Mouse (Mus musculus) midbrain, embryonic 11.5 days (tissue): Measurements from ENCODE around the gene Gm20431. TPM values are rescaled to one million over a fixed set of nuclear protein-coding genes. Genes with fewer than 3 reads are reported as not detected.
A peak's percentile ranks its signal among the peaks of the same experiment; 100 is the strongest.

ENCODE experiments used
- ATAC-seq: fragments of 200-750 bp; cut with Nextera tagmentation; 2 replicates; pipeline ENCODE4 v1.8.0; 2017; ENCODE audit warnings: moderate TSS enrichment, moderate library complexity; ENCODE audit not compliant: low FRiP score
- DNase-seq: peaks from one replicate; pipeline ENCODE4 v3.0.0; 2015; ENCODE audit warnings: low spot score; ENCODE audit errors: missing footprints
- H3K27ac ChIP-seq: fragments of 300-500 bp; sonication (generic); 2 replicates; pipeline ENCODE4 v1.5.1; 2014; ENCODE audit warnings: low read depth, low read length
- H3K27me3 ChIP-seq: fragments of 300-500 bp; sonication (generic); 2 replicates; pipeline ENCODE4 v1.6.1; 2014; ENCODE audit warnings: mild to moderate bottlenecking, low read length, moderate library complexity, mixed read lengths; ENCODE audit not compliant: control insufficient read depth, insufficient read depth
- H3K36me3 ChIP-seq: fragments of 300-500 bp; sonication (generic); 2 replicates; pipeline ENCODE4 v1.6.1; 2014; ENCODE audit warnings: mild to moderate bottlenecking, low read length, moderate library complexity, mixed read lengths; ENCODE audit not compliant: control insufficient read depth, insufficient read depth
- H3K4me1 ChIP-seq: fragments of 300-500 bp; sonication (generic); 2 replicates; pipeline ENCODE4 v1.6.1; 2014; ENCODE audit warnings: low read length; ENCODE audit not compliant: control insufficient read depth, insufficient read depth
- H3K4me2 ChIP-seq: fragments of 300-500 bp; sonication (generic); 2 replicates; pipeline ENCODE4 v1.6.1; 2014; ENCODE audit warnings: mild to moderate bottlenecking, moderate library complexity
- H3K4me3 ChIP-seq: fragments of 300-500 bp; sonication (generic); 2 replicates; pipeline ENCODE4 v1.5.1; 2014; ENCODE audit warnings: low read depth, low read length
- H3K9ac ChIP-seq: fragments of 300-500 bp; sonication (generic); 2 replicates; pipeline ENCODE4 v1.6.1; 2014; ENCODE audit warnings: low read length
- H3K9me3 ChIP-seq: fragments of 300-500 bp; sonication (generic); 2 replicates; pipeline ENCODE4 v1.6.1; 2016; ENCODE audit warnings: low read length; ENCODE audit not compliant: control insufficient read depth
- WGBS: fragments of 180-500 bp; shearing (Covaris S2); extraction: QIAGEN DNeasy Blood & Tissue Kit; methylation state at CpG from one replicate; pipeline ENCODE4 v1.1.7; 2014; 5-methylcytosine and 5-hydroxymethylcytosine counted together
- microRNA-seq: library from miRNA; unstranded; fragments of <30 nt; microRNA quantifications from one replicate; pipeline ENCODE4, GENCODE M21; 2017
- polyA plus RNA-seq: library from polyadenylated mRNA; unstranded; fragments of >200 nt; fragmentation: Nextera tagmentation; extraction: Ambion mirVana; gene quantifications from 2 replicates; pipeline ENCODE4 v1.2.1, GENCODE M21; 2014

Gene Gm20431
- polyA plus RNA-seq, 1 experiment from 2014 or later = 5.9 TPM

GRCm38 (mm10) chr2:167564551-167565311 is 96.6 kb downstream of the Gm20431 start:
- Histone ChIP-seq H3K27ac (no peak overlapping the region), H3K27me3 (no peaks in the 10 kb centered on the region), H3K4me2 (no peak overlapping the region), H3K4me1 (peaks cover 3% of the 10 kb centered on the region), H3K4me3 (no peak overlapping the region), H3K9ac (no peak overlapping the region), H3K9me3 (no peaks in the 10 kb centered on the region), H3K36me3 (no peaks in the 10 kb centered on the region)
- no peak for ATAC-seq
- 85% methylated on average over 13 of the region's 13 CpGs for WGBS
- DNase-seq = no peak

GRCm38 (mm10) chr2:167563703-167564102 is 97.6 kb downstream of the Gm20431 start:
- DNase-seq (no peak), ATAC-seq (no peak)
- Histone ChIP-seq H3K27me3 (no peaks in the 10 kb centered on the region), H3K4me3 (no peak overlapping the region), H3K36me3 (no peaks in the 10 kb centered on the region), H3K9me3 (no peaks in the 10 kb centered on the region), H3K4me1 (peaks cover 9% of the 10 kb centered on the region), H3K9ac (no peak overlapping the region), H3K27ac (no peak overlapping the region), H3K4me2 (no peak overlapping the region)
- WGBS = 50% methylated on average over 12 of the region's 12 CpGs

- no peaks in the 10 kb centered on the region for H3K27me3 ChIP-seq
- WGBS = 81% methylated on average over 5 of the region's 5 CpGs
- H3K4me1 ChIP-seq = peaks cover 9% of the 10 kb centered on the region
- ATAC-seq = no peak
- no peaks in the 10 kb centered on the region for H3K9me3 ChIP-seq
- no peak overlapping the region for H3K9ac ChIP-seq
- no peak overlapping the region for H3K27ac ChIP-seq
- no peak overlapping the region for H3K4me2 ChIP-seq
- H3K4me3 ChIP-seq = no peak overlapping the region
- no peaks in the 10 kb centered on the region for H3K36me3 ChIP-seq
- no peak for DNase-seq
Observed at GRCm38 (mm10) chr2:167563035-167563434, 98.3 kb downstream of the Gm20431 start.

DNA sequence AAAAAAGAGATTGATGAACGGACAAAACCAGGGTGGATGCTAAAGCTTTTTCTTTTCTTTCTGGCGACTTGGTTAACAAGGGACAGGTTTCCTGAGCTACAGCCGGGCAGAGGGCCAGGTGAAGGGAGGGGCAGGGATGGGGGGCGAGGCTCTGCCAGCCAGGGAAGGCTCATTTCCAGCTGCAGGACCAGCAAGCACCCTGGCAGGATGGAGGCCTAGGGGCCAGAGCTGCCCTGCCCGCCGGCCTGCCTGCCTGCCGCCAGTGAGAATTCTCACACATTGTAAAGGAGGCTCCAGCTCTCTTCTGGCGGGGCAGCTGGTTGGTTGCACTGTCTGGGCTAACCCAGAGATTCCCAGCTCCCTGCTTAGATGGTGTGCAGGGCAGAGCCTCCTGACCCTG is 99.2 kb downstream of the Gm20431 start:
- Histone ChIP-seq H3K27ac (no peak overlapping the region), H3K27me3 (no peaks in the 10 kb centered on the region), H3K4me1 (peaks cover 9% of the 10 kb centered on the region), H3K36me3 (no peaks in the 10 kb centered on the region), H3K4me2 (no peak overlapping the region), H3K4me3 (no peak overlapping the region), H3K9ac (no peak overlapping the region), H3K9me3 (no peaks in the 10 kb centered on the region)
- ATAC-seq (no peak), DNase-seq (no peak)
- 52% methylated on average over 8 of the region's 8 CpGs for WGBS

DNA sequence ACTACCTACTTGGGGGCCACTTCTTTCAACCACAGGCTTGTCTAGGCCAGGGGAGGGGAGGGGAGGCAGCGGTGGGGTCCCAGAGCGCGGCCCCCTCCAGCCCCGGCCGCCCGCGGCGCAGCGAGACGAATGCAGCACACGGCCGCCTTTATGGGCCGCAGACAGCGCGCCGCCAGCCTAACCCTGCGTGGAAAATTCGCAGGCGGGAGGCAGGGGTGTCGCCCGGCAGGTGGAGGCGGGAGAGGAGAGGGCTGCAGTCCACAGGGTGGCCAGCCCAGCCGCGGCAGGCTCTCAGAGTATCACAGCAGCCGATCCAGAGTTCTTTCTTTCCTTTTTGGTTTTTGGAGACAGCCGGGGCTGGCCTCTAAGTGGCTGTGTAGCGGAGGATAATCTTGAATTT is 101.9 kb downstream of the Gm20431 start:
- Histone ChIP-seq H3K9me3 (no peaks in the 10 kb centered on the region), H3K36me3 (no peaks in the 10 kb centered on the region), H3K4me3 (0 out of 2 replicates have a peak overlapping the region, but pooled peaks have one; percentile 9), H3K4me1 (peaks cover 9% of the 10 kb centered on the region), H3K9ac (peak overlapping the region; percentile 58), H3K27me3 (no peaks in the 10 kb centered on the region), H3K27ac (no peak overlapping the region), H3K4me2 (peak overlapping the region; percentile 37)
- DNase-seq = peak; percentile 88
- 11% methylated on average over 25 of the region's 27 CpGs for WGBS
- ATAC-seq = peak; percentile 58; the same call in 1 of the 2 replicates

Small RNAs within 50 kb of the gene (microRNA-seq; reads per million reads assigned to microRNA genes)
- not detected for gene Gm22355

Other genes starting within 250 kb of the Gm20431 start
- 15.1 and 17.2 TPM in 2 replicates for gene Slc9a8, start 239.8 kb downstream of the Gm20431 start, polyA plus RNA-seq
- 140 and 150 TPM in 2 replicates for gene Rnf114, start 168.9 kb downstream of the Gm20431 start, polyA plus RNA-seq
- 15.6 and 15.8 TPM in 2 replicates for gene Spata2, start 168.6 kb downstream of the Gm20431 start, polyA plus RNA-seq
- gene Snai1, start 123.3 kb downstream of the Gm20431 start, polyA plus RNA-seq = 18.4 and 20.8 TPM in 2 replicates
- 252 and 273 TPM in 2 replicates for gene Ube2v1, start 29.4 kb downstream of the Gm20431 start, polyA plus RNA-seq
- gene Cebpb, start 27.4 kb upstream of the Gm20431 start, polyA plus RNA-seq = 2.3 and 2.5 TPM in 2 replicates
- 25.1 and 31.5 TPM in 2 replicates for gene Tmem189, start 28.3 kb upstream of the Gm20431 start, polyA plus RNA-seq